Mouse (Mus musculus): ENCODE measurements around the gene Ppp1r9a. TPM values are rescaled to one million over a fixed set of nuclear protein-coding genes. Genes with fewer than 3 reads are reported as not detected.
A peak's percentile ranks its signal among the peaks of the same experiment; 100 is the strongest.

Ppp1r9a gene
- polyA plus RNA-seq, 1 experiment from 2014 or later, result 17.8 TPM

DNA sequence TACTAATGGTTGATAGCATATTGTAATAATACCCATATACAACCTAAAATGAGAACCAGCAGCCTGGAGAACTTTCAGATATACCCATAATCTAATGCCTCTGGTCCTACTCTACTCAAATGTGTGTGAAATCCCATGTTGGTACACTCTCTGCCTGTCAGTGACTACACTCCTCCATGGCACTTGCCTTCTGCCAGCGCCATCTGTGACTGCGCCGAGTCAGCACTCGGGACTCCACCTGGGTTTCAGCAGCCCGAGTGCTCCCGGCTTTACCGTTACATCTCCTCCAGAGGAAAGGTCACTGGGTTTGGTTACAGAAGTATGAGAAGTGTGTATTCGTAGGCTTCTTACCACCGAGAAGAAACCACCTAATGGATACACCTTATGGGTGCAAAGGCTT, 89.6 kb downstream of the Ppp1r9a start:
- Histone ChIP-seq H3K4me3 (no peak overlapping the region), H3K27ac (replicated peaks) (no peak overlapping the region), H3K27me3 (replicated peaks; ENCODE audit: low read depth, poor library complexity, severe bottlenecking) (no peaks in the 10 kb centered on the region), H3K4me1 (peaks cover 51% of the 10 kb centered on the region), H3K9me3 (no peaks in the 10 kb centered on the region), H3K36me3 (replicated peaks) (no peaks in the 10 kb centered on the region)
- no peak for DNase-seq (ENCODE audit: low spot score)
- WGBS, result 93% methylated on average over 9 of the region's 9 CpGs

DNA sequence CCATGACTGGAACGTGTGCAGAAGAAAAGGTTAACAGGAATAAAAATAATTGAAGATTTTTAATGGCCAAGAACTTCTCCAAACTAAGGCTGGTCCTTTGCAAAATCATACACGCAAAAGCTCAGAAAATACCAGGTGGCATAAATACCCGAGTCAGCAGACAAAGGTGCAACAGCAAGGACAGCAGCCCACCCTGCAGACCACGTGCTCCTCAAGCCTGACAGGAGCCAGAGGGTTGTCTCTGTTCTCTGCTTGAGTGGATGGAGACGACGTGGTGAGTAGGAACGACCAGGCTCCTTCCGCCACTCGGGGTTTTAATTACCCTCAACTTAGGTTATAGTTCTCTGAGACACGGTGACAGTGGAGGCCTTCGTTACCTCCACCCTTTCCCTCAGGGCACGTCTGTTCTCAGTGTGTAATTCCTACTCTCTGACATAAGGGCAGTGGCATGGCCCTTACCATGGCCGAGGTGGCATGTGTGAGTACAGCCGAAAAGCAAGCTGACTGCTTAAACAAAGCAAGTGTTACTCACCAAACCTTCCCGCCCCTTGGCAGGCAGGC, 91.0 kb downstream of the Ppp1r9a start:
- 34% methylated on average over 15 of the region's 15 CpGs for WGBS

DNA sequence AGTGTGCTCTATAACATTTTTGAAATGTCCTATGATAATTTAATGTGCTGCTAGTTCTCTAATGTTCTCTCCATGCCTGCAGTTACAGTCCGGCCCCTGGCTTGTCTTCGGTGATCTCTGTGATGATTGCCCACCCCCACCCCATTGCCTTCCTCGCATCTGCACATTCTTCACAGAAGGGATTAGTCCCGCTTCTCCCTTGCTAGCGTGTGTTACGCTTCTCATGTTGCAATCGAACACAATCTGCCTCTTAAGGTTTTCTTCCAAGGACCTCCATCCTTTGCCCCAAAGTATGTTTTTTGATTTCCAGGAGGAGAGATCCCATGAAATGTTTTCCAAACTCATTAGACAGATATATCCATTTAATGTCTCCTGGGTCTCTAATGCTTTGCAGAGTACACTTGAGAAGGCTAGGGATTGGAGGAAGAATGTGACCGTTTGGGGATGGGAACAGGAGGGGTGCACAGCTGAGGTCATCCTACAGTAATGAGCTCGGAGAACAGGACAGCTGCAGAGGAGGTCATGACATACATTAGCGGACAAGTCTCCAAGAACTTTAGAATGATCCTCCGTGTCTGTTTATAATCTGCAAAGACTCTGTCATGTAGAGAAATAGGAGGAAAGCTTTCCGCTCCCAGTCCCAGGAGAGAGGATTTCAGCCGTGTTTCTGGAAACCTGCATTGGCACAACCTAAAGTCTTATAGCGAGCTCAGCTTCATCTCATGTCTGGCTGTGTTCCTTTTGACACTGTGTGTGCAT, 91.6 kb downstream of the Ppp1r9a start:
- no peaks in the 10 kb centered on the region for H3K36me3 ChIP-seq (replicated peaks)
- no peaks in the 10 kb centered on the region for H3K27me3 ChIP-seq (replicated peaks; ENCODE audit: low read depth, poor library complexity, severe bottlenecking)
- peak overlapping the region; percentile 86 for H3K27ac ChIP-seq (replicated peaks)
- H3K9me3 ChIP-seq, result no peaks in the 10 kb centered on the region
- peak; percentile 70 for DNase-seq (ENCODE audit: low spot score)
- peaks cover 60% of the 10 kb centered on the region for H3K4me1 ChIP-seq
- 26% methylated on average over 14 of the region's 14 CpGs for WGBS
- peak overlapping the region; percentile 18; the same call in 1 of the 2 replicates for H3K4me3 ChIP-seq

More for the DNA sequence above, 91.0 kb downstream of the Ppp1r9a start:
- no peaks in the 10 kb centered on the region for H3K9me3 ChIP-seq
- no peak for DNase-seq (ENCODE audit: low spot score)
- peak overlapping the region; percentile 18; the same call in 1 of the 2 replicates for H3K4me3 ChIP-seq
- H3K4me1 ChIP-seq, result peaks cover 55% of the 10 kb centered on the region
- H3K27me3 ChIP-seq (replicated peaks; ENCODE audit: low read depth, poor library complexity, severe bottlenecking), result no peaks in the 10 kb centered on the region
- H3K36me3 ChIP-seq (replicated peaks), result no peaks in the 10 kb centered on the region
- peak overlapping the region; percentile 86 for H3K27ac ChIP-seq (replicated peaks)

DNA sequence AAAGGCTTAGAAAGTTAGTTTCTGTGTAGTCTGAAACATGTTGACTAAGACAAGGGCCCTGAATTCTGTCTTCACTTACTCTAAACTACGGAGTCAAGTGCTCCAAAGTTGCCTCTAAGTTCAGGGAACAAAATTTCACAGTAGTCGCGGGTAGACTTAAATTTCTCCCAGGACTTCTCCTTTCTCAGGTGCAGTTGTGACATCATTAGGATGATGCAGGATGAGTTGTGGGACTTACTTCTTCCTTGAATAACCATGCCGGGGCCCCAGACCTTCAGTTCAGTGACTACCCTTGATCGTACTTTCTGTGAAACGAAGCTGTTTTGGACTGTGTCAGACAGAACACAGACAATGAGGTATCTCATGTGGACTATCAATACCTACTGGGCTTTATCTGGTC, 94.9 kb downstream of the Ppp1r9a start:
- Histone ChIP-seq H3K36me3 (replicated peaks) (no peaks in the 10 kb centered on the region), H3K27me3 (replicated peaks; ENCODE audit: low read depth, poor library complexity, severe bottlenecking) (no peaks in the 10 kb centered on the region), H3K9me3 (no peaks in the 10 kb centered on the region), H3K4me3 (no peak overlapping the region), H3K4me1 (peaks cover 71% of the 10 kb centered on the region), H3K27ac (replicated peaks) (peak overlapping the region; percentile 72)
- no peak for DNase-seq (ENCODE audit: low spot score)
- WGBS, result 94% methylated on average over 6 of the region's 6 CpGs

DNA sequence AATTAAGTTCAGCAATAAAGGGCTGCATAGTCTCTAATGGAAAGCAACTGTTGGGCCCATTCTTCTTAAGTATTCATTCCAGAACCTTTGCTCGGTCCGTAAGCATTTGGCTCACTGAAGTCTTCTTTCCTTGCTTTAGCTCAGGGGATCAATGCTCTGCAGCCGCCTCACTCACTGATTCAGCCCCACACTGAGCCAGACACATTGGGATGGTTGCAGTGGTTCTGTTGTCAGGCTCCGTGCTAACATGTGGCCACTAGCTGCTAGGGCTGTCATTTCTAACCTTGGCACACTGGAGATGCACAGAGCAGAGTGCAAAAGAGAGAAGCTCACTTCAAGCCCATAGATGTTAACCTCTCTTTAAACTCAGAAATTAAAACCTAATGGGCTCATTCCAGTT, 96.2 kb downstream of the Ppp1r9a start:
- WGBS, result 40% methylated on average over 4 of the region's 4 CpGs
- H3K27me3 ChIP-seq (replicated peaks; ENCODE audit: low read depth, poor library complexity, severe bottlenecking), result no peaks in the 10 kb centered on the region
- H3K4me3 ChIP-seq, result no peak overlapping the region
- H3K36me3 ChIP-seq (replicated peaks), result no peaks in the 10 kb centered on the region
- H3K27ac ChIP-seq (replicated peaks), result peak overlapping the region; percentile 78
- H3K9me3 ChIP-seq, result no peaks in the 10 kb centered on the region
- H3K4me1 ChIP-seq, result peaks cover 61% of the 10 kb centered on the region
- no peak for DNase-seq (ENCODE audit: low spot score)

DNA sequence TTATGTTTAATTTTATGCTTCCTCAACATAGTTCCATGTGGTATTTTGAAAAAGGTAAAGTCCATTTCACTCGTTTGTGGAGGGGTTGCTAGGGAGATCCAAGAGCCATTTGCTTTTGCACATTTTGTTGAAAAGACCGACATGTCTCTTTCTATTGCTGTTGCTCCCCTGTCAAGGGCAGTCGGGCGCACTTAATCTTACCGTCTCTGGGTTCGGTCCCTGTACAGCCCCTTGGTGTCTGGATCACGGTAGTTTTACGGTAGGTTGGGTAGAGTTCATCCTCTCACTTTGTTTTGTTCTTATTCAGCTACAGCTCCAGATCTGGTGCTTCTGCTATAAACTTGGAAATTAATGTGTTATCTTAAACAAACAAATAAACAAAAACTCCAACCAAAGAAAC, 98.1 kb downstream of the Ppp1r9a start:
- DNase-seq (ENCODE audit: low spot score), result no peak
- no peak overlapping the region for H3K4me3 ChIP-seq

DNA sequence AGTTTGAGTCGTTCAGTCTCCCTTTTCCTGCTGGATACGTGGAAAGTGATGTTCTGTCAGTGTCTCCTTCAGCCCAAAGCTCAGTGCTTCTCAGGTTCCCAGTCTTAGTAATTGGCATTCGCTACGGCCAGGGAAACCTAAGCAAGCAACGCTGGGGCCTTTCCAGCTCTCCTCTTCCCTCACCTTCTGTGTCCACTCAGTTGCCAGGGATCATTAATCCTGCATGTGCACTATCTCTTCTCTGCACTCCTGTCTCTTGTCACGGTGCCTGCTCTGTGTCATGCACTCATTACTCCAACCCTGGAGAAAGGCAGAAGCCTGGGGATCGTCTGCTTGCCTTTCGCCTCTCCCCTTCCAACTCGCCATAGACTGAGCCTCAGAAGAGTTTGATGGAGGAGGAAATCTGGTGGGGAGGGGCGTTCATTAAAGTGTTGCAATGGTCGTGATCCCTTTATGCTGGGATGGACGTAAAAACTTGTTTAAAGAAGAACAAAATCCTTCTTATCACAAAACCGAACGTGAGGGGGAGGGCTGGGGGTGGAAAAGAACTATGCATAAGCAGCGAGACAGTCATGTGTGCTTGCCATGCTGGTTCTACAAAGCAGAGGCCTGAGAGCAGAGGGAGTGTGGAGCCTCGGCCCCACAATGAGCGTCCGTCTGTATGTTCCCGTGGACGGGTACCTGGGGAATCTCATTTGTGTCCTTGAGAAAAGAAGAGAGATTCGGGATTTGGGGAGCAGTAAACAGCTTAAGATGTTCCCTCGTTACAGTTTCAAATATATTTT, 103.0 kb downstream of the Ppp1r9a start:
- WGBS, result 64% methylated on average over 22 of the region's 22 CpGs
- no peaks in the 10 kb centered on the region for H3K9me3 ChIP-seq
- no peaks in the 10 kb centered on the region for H3K27me3 ChIP-seq (replicated peaks; ENCODE audit: low read depth, poor library complexity, severe bottlenecking)
- H3K27ac ChIP-seq (replicated peaks), result peak overlapping the region; percentile 45
- H3K4me1 ChIP-seq, result peaks cover 43% of the 10 kb centered on the region
- H3K36me3 ChIP-seq (replicated peaks), result no peaks in the 10 kb centered on the region
- H3K4me3 ChIP-seq, result no peak overlapping the region
- no peak for DNase-seq (ENCODE audit: low spot score)

More for the DNA sequence above, 98.1 kb downstream of the Ppp1r9a start:
- WGBS, result 82% methylated on average over 8 of the region's 8 CpGs
- H3K9me3 ChIP-seq, result no peaks in the 10 kb centered on the region
- H3K4me1 ChIP-seq, result peaks cover 49% of the 10 kb centered on the region
- peak overlapping the region; percentile 51 for H3K27ac ChIP-seq (replicated peaks)
- H3K27me3 ChIP-seq (replicated peaks; ENCODE audit: low read depth, poor library complexity, severe bottlenecking), result no peaks in the 10 kb centered on the region
- H3K36me3 ChIP-seq (replicated peaks), result no peaks in the 10 kb centered on the region

DNA sequence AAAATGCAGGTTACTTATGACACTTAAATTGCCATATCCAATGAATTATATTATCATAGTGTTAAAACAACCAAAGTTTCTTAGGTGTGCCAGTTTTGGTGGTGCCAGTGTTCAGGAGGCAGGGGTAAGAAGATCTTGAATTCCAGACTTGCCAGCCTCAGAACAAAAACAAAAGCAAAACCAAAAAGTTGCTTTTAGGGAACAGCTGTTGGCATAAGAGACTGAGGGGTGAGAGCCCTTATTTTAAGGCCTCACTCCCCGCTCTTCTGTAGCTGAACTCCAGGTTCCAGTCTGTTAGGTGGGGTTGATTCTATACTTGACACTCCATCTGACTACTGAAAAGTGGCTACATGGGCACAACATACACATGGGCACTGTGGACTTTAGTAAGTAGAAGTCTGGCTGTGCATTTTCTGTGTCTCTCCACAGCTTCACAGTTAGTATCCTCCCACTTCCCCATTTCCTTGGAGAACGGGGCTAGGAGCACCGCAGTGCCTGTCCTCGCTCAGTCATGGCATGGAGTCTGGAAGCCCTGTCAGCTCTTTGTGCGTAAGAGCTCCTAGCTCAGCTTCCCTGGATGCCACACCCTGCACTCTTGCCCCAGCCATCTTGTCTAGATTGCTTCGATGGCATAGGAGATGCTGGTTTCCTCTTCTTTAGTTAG, 103.7 kb downstream of the Ppp1r9a start:
- WGBS, result 89% methylated on average over 6 of the region's 6 CpGs
- no peak overlapping the region for H3K4me3 ChIP-seq
- H3K27me3 ChIP-seq (replicated peaks; ENCODE audit: low read depth, poor library complexity, severe bottlenecking), result no peaks in the 10 kb centered on the region
- no peak for DNase-seq (ENCODE audit: low spot score)
- peak overlapping the region; percentile 65; the same call in 1 of the 2 replicates for H3K27ac ChIP-seq (replicated peaks)
- H3K4me1 ChIP-seq, result peaks cover 45% of the 10 kb centered on the region
- no peaks in the 10 kb centered on the region for H3K9me3 ChIP-seq
- H3K36me3 ChIP-seq (replicated peaks), result no peaks in the 10 kb centered on the region

DNA sequence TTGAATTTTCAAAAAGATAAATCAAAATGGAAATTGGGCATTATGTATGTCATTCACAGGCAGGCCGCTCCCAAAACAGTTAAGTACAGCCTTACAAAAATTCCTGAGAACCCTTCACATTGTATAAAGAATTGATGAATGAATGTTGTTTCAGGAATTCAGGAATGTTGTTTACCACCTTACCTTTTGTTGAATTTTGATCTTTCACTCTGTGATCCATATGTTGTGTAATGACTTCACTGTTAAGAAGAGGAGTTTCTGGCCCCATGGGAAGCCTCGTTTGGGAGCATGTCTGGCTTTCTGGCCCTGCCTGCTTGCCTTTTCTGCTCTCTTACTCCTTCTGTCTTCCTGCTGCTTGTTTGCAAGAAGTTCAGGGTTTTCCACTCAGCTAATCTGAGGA, 105.4 kb downstream of the Ppp1r9a start:
- Histone ChIP-seq H3K27me3 (replicated peaks; ENCODE audit: low read depth, poor library complexity, severe bottlenecking) (no peaks in the 10 kb centered on the region), H3K27ac (replicated peaks) (0 out of 2 replicates have a peak overlapping the region, but pooled peaks have one; percentile 1), H3K36me3 (replicated peaks) (no peaks in the 10 kb centered on the region), H3K4me1 (peaks cover 62% of the 10 kb centered on the region), H3K4me3 (no peak overlapping the region), H3K9me3 (no peaks in the 10 kb centered on the region)
- 58% methylated on average over 2 of the region's 2 CpGs for WGBS
- DNase-seq (ENCODE audit: low spot score), result no peak

DNA sequence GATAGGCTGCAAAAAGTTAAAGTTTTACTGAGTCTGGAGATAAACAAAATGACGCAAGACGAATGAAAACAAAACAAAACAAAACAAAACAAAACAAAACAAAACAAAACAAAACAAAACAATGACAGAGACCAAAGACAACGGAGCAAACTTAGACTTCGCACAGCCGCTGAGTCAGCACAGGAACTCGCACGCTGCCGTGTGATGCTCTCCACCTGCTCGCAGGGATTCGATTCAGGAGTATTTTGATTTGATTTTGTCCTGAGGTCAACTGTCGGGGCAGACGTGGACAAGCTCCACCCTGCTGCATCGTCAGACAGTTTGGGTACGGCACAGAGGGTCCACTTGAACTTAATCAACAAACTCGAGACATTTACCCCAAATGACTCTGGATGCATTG, 105.9 kb downstream of the Ppp1r9a start:
- Histone ChIP-seq H3K36me3 (replicated peaks) (no peaks in the 10 kb centered on the region), H3K4me1 (peaks cover 64% of the 10 kb centered on the region), H3K27me3 (replicated peaks; ENCODE audit: low read depth, poor library complexity, severe bottlenecking) (no peaks in the 10 kb centered on the region), H3K9me3 (no peaks in the 10 kb centered on the region), H3K27ac (replicated peaks) (0 out of 2 replicates have a peak overlapping the region, but pooled peaks have one; percentile 1), H3K4me3 (no peak overlapping the region)
- DNase-seq (ENCODE audit: low spot score), result no peak
- 68% methylated on average over 15 of the region's 15 CpGs for WGBS

DNA sequence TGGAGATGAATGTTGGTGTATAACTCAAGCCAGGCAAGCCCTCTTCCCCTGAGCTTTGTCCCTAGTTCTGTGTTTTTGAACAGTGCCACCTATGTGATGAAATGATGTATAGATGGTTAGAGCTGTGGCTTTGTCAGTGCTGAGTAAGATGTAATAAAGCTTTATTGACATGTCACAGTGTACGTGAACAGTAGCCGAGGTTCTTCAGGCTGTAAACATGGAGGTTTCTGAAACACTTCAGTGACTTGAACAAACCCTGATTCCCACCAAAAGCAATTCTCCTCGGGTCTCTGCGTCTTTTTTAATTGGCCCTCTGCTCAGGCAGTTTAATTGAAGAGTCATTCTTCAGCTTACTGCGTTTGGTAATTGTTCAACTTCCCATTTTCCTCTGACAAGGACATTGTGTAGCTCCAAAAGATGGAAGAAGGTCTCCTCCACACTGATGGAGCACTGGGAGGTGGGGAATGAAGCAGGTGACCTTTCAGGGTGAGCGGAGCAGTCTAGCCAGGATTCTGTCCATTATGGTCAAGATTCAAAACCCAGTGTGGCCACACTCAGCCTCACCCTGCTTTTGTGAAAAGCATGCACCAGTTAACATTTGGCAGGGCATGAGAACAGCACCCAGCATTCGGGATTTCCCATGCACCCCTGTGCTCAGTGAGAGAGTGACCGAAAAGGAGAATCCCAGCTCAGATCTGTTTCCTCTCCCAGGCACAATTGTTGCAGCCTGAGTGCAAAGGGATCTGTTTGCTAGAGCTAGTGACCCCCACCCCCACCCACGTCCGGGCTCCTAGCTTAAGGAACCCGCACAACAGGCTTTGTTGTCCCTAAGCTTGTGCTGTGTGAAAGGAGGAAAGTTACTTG, 108.1 kb downstream of the Ppp1r9a start:
- WGBS, result 33% methylated on average over 11 of the region's 11 CpGs

More for the DNA sequence above, 108.1 kb downstream of the Ppp1r9a start:
- H3K4me3 ChIP-seq, result no peak overlapping the region
- H3K27me3 ChIP-seq (replicated peaks; ENCODE audit: low read depth, poor library complexity, severe bottlenecking), result no peaks in the 10 kb centered on the region
- no peaks in the 10 kb centered on the region for H3K9me3 ChIP-seq
- H3K36me3 ChIP-seq (replicated peaks), result no peaks in the 10 kb centered on the region
- DNase-seq (ENCODE audit: low spot score), result no peak
- peak overlapping the region; percentile 74 for H3K27ac ChIP-seq (replicated peaks)
- H3K4me1 ChIP-seq, result peaks cover 67% of the 10 kb centered on the region
